Mouse (Mus musculus): ENCODE measurements around the gene T2.
"Not testable (repeated sequence)": the region's sequence is repeated elsewhere in the genome, so short reads cannot be mapped to it uniquely, and the experiment has no call there.

T2 gene

DNA sequence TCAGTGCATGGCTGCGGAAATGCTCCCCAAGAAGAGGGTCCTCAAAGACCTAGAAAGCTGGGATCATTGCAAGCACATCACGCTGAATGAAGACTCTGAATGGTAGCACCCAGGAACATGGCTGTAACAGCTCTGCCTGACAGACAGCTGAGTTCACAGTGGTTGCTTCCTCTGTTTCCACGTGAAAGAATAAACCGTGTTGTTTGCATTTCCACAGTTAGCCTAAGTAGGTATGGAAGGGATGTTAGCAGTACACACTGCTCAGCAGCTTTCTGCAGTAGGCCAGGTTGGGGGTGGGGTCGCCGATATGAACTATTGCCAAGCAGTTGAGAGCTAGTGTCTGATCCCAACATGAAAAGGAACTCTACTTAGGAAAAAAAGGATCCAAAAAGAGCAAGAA lies at the start of gene T2:
T2 (plus strand) TSS at position 301 of the 400 bp plus-strand sequence.
- no peak for DNase-seq

DNA sequence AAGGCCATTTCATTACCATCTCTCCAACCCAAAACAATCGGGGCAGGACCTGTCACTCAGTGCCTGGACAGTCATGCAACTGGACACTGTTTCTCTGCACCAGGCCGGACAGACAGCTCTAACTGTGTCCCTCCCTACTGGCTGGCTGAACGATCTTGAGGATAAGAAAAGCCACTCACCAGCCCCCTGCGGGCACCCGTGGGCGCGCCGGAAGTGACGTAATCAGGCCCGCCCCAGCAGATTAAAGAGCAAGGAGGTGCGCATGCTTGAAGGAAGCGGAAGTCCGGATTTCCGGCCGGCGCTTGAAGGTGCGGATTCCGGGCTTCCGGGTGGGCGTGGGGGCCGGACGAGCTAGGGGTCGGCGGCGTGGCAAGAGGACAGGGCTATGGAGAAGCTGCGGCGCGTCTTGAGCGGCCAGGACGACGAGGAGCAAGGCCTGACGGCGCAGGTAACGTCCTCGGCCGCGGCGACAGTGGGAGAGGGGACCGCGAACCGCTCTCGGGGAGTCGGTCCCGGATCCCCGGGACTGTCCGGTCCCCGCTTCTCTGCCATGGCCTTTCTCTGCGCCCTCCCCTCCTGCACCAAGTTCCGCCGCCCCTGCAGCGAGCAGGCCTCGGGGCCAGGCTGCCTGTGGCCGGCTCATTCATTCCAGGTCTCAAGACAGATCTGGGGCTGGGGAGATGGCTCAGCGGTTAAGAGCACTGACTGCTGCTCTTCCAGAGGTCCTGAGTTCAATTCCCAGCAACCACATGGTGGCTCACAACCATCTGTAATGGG lies 44.8 kb upstream of the T2 start, which contains the start of gene Sft2d1:
Sft2d1 (plus strand) TSS at position 265 of the 777 bp plus-strand sequence.
- DNase-seq: peak; percentile 90 to 95

DNA sequence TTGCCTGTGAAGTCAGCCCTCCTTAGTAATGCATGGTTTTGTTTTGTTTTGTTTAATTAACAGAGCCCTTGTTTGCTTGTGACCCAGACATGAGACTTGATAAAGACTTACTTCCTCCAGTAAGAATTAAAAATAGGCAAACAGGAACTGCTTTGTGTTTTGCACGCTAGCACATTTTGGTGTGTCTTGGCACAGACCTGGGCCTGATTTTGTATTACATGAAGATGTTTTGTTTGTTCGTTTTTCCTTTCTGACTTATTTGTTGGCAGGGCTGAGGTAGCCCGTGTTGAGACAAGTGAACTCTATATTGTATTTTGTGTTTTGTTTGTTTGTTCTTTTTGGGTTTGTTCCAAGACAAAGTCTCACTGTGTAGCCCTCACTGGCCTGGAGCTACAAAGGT lies 44.0 kb upstream of the T2 start:
- DNase-seq: no peak

DNA sequence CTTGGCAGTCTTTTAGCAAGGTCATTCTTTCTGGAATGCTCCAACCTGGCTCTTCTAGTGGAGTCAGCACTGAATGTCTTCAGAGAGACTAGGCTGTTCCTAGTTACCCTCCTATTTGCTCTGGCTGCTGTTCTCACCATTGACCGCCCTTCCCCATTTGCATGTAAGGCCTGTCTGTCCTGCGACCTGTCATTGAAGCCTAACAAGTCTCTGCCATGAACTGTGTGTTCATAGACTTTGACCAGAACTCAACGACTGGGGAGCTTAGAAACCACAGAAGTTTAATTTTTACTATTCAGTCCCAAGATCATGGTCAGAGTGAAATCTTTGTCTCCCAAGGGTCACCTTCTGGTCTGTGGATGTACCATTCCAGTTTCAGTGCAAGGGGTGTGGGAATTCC lies 41.8 kb upstream of the T2 start:
- no peak for DNase-seq

DNA sequence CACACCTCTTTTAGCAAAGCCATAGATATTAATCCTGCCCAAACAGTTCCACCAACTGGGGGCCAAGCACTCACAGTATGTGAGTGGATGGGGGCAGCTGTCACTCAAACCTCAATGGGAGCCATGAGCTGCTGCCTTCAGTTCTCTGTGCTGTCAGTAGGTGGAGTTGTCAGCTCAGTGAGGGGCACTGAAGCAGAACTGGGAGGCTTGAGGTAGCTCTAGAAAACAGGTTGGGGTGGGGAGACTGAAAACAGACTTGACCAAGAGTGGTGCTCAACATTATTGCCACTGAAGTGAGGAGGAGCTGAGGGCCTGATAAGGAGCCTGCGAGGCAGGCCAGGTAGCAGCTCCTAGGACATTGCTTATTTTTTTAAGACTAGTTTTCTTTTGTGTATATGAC lies 39.5 kb upstream of the T2 start:
- DNase-seq: no peak

DNA sequence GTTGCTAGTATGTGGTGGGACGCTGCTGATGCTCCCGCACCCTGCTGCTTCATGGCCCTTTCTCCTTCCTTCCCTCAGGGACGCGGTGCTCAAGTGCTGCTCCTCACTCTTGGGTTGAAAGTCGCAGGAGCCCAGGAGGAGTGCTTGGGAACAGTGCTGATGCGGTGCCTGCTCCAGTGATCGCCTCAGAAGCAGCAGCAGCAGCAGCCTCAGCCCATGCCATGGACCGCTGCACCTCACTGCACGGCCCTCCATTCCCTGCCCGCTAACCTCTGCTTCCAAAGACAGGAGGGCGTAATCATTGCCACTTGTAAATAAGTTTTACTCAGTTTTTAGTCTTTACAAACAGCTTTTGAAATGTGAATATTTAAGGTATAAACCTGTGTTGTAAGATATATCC lies 28.9 kb upstream of the T2 start:
- DNase-seq: not testable (repeated sequence)

DNA sequence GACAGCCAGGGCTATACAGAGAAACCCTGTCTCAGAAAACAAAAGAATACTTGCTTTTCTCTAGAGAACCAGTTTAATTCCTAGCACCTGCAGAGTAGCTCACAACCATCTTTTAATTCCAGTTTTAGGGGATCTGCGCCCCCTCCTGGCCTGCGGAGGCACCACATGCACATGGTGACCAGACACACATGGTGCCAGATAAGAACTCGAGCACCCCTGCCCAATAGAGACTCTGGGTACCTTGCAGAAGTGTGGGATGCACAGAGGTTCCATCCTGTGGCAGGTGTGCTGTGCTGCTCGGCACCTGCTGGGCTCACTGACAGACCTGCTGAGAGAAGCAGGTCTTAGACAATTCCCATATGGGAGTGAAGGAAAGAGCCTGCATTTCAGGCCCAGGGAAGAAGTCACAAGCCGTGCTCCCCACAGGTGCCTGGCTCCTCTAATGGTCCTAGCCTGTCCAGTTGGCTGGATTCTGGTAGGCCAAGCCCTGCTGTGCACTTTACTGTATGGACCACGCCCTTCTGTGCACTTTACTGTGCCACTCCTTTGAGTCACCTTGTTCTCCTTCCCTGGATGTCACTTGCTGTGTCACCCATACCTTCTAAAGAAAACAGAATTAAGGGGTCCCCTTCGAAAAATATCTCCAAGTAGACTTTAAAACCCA lies 27.1 kb upstream of the T2 start:
- DNase-seq: no peak

DNA sequence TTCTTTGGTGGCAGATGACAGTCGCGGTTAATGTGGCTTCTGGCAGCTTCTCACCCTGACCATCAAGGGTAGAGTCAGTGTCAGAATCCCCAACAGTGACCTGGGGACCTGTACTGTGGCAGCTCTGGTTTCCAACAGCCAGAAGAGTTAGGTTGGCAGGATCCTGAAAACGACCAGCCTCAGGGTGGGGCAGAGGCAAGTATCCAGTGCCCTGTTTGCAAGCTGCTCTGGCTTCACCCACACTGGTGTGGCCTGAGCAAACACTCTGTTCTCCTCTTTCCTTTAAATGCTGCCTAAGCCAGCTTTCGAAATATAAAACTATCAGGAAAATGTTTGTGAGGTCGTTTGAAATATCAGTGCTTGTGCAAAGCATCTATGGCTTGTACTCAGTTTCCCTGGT lies 25.2 kb upstream of the T2 start:
- DNase-seq: no peak

DNA sequence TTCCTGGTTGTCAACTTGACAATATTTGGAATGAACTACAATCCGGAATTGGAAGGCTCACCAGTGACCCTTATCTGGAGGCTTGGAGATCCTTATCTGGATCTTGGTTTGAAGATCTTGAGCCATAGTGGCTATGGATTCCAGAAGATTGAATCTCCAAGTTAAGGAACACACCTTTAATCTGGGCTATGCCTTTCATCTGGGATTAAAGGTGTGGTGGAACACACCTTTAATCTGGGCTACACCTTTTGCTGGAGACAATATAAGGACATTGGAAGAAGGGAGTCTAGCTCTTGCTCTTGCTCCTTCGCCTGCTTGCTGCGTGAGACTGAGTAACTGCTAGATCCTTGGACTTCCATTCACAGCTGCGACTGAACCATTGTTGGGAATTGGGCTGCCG lies 18.6 kb upstream of the T2 start, which contains the start of gene Prr18:
Prr18 (plus strand) TSS at position 301 of the 400 bp plus-strand sequence.
- not testable (repeated sequence) for DNase-seq

DNA sequence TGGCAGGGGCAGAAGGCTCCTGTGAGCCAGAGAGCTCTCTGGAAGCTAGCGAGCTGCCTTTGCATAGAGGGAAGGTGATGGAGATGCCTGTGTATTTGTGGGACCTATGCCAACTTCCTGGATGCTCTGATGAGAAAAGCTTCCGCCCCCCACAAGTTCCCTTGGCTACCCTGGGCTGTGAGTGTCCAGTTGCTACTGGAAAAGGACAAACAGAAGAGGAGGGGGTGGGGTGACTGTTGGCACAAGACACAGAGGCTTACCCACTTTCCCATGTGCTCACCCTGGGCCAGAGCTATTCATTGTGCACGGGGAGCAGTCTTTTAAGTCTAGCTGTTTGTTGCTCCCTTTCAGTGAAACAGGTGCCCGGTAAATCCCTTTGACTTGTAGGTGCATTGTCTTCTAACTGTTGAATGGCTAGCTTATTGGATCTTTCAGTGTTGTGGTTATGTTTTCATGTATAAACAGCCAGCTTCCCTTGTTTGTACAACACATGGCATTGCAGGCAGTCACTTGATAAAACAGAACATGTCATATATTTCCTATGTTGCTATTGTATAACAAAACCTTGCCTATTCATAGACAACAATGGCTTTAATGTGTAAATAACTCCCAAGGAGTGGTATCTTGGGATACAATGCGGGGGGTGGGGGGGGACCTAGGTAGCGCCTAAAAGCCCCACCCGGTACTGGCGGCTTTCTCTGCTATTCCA lies 16.0 kb upstream of the T2 start:
- DNase-seq: no peak

DNA sequence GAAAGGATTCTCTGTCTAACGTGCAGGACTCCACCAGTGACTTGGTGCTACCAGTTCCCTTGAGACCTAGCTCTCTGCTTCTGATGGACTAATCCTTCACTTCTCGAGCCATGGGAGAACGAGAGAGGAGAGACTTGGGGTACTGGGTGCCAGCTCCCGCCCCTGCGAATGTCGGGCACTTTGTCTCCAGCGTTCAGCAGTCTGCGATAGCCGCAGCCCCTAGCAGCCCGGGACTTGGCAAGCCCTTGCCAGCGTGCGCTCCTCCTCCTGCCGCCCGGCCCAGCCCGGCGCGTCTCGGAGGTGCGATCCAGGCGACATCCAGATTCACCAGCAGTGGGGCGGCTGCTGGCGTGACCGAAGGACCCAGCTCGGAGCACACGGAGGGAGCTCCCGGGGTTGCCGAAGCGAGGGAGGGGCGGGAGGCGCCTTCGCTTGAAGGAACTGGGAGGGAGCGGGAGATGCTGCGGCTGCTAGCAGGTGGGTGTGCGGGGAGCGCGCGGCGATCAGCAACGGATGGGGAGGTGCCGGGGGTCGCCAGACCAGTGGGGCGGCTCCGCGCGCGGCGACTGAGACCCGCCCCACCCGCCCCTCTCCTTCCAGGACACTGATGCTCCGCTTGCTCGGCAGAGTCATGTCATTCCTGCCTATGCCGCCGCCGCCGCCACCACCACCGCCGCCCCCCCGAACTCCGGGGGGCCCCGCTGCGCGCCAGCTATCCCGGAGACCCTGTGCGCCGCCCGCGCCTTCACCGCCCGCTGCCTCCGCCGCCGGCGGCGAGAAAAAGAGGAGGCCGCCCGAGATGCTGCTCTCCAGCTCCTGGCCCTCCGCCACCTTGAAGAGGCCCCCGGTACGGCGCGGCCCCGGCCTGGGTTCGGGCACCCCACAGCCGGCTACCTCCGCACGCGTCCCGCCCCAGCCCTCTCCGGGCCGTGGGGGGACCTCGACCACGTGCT lies 15.1 kb upstream of the T2 start:
- DNase-seq: no peak

DNA sequence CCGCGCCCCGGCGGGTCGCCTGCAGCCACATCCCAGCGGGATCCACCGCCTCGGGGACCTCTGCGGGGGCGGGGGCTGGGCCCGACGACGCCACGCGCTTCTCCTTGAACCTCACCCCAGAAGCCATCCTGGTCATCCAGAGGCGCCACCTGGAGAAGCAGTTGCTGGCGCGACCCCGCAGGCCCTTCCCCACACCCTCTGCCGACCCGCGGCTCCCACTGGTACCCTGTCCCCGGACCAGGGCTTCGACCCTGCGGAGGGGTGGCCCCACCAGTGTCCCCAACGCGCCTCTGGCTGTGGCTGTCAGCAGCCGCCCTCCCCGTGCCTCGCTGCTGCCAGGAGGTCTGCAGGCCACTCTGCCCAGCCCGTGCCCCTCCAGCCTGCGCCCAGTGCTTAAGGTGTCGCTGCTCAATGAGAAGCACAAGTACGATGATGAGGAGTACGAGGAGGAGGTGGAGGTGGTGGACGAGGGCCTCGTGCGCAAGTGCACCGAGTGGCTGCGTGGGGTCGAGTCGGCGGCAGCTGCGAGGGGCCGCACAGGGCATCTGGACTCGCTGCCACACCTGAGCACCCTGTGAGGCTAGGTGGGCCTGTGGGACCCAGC lies 14.3 kb upstream of the T2 start:
- no peak for DNase-seq

DNA sequence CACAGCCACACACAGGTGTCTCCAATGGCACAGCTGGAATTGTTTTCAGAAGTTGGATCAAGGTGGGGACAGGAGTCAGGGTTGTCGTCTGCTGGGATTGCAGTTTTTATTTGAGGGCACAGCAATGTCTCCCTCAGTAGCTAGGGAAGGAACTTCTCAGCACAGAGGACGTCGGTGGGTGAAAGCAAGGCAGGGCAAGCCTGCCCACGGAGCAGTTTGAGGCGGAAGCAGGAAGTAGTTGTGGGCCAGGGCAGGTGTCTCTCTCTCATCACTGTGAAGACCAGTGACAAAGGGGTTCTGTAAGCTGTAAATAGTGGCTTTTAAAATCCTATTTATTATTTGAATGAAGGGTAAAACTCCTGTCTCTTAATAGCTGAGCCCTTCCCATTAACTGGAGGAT lies 13.1 kb upstream of the T2 start:
- no peak for DNase-seq

DNA sequence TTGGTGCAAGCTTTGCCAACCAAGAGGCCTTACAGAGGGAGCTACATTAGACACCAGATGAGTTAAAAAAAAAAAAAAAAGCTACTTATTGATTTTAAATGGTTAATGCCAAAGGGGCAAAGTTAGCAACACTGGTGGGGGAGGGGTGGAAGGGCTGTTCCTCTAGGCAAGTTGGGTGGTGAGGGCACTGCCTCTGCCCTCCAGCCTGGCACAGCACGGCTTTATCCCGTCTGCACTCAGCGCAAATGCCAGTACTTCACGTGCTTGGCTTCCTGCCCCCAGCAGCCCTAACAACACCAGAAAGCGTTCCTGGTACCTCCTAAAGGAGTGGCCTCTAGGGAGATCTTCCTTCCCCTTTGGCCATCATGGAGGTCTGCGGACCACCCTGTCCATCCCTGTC lies 12.4 kb upstream of the T2 start:
- DNase-seq: no peak

DNA sequence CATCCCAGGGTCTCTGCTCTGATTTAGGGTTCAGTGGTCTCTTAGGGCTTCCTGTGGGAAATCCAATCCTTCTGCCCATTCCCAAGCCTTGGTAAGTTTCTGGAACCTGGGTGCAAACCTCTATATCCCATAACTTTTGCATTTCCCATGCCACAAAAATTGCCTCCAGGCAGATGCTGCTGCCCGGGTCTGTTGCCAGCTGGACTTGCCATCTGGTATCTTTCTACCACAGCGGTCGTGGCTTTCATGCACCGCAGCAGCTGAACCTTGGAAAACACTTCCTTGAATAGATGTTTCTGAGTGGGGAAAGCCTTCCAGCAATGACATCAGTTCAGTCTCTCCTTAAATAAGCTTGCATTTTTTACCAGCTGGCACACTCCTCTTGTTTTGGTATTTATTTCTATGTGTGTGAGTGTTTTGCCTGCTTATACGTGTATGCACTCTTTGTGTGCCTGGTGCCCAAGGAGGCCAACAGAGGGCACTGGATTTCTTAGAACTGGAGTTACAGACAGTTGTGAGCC lies 8.0 kb upstream of the T2 start:
- no peak for DNase-seq

DNA sequence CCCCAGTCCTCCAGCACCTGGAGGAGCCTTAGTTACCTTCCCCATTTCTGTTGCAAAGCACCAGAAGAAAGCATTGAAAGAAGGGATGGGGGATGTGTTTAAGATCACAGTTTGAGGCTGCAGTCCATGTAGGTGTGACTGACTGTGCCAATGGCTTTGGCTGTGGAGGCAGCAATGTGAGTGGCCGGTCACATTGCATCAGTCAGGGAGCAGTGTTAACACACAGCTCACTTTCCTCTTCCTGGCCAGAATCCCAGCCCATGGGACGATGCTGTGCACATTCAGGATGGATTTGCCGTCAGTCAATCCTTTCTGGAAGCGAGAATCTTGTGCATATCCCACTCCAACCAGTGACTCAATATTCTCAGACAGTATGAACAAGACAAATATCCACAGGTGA lies 6.9 kb upstream of the T2 start:
- DNase-seq: no peak

DNA sequence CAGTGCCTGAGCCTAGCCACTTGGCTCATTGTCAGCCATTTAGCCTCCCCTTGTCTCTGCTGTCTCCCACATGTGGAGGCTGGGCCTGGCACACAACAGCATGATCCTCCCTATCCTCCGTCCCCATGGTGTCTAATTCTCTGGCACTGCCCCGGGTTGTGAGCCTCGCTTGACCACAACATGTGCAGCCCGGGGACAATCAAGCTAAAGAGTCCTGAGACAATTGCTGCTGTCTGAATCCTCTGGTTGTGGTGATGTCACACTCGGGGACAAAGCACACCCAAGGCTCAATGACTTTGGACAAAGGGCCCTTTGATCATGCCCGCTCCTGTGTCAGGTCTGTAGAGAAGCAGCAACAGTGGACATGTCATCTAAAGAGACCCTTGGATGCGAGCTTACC lies 4.7 kb upstream of the T2 start:
- DNase-seq: no peak

DNA sequence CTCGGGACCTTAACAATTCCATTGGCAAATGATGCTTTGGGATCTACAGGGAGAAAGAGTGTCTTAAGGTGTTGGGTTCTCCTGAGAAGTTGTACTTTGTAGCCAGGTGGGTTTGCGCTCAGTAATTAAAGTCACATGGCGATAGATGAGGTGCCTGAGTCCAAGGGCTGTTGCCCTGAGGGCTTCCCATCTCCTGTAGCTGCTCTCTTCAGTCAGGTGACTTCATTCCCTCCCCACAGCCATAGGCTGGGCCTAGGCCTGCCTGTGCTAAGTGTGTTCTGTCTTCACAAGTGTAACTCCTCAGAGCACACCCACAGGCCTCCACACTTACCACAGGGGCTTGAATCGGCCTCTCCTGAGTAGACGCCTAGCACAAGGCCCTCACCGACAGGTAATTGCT lies 1.7 kb downstream of the T2 start:
- no peak for DNase-seq

DNA sequence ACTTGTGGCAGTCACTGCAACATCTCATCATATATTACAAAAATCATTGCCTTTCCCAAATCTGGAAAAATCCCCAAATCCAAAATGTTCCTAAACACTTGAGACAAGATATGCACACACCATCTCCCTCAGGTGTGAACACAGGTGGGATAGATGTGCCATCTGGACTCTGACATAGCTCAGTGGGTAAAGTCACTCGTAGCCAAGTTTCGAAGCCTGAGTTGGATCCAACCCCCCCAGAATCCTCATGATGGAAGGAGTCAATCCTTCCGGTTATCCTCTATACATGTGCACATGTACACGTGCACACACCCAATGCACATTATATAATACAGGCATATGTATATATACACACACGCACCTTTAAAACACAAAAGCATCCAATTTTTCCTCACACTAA lies 5.1 kb downstream of the T2 start:
- no peak for DNase-seq

DNA sequence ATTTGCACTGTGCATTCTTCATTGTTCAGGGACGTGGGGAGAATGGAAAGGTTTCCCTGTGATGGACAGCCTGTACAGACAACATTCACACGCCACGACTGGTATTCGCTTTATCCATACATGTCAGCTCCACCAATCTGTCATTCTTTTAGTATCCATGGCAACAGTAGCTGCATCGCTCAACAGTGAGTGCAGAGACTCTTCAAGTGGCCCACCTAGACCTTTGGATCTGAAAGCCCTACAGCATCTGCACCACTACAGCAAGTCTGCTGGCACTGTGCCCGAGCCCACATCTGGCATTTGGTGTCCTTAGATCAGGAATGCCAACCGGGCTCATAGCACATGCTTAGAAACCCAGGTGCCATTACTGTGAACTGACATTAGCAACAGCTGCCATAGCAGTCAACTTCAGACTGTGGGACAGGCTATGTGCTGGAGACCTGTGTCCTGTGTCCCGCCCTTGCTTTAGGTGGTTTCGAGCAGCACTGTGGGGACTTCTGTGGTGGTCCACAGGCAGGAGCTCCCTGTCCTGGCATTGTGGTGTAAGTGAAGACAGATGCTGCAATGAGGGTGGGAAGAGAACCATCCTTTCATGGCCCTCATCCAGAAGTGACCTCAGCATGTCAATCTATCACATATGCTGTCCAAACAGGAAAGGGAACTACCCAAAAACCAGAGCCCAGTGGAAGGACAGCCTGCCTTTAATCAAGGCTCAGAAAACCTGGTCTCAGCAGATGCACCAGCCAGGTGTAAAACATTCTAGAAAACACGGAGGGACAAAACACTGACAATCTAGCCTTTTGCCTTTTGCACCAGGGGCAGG lies 5.7 kb downstream of the T2 start:
- no peak for DNase-seq
